Mouse (Mus musculus): ENCODE data around the gene Rab3ip.

Rab3ip gene

GRCm38 (mm10) chr10:116872016-116872410 is 78.6 kb downstream of the Rab3ip start:
- in situ Hi-C loops (cut with MboI; ENCODE audit: low sequenced_read_pairs): no loop called here

GRCm38 (mm10) chr10:116871329-116872015 is 79.1 kb downstream of the Rab3ip start:
- in situ Hi-C loops (cut with MboI; ENCODE audit: low sequenced_read_pairs): no loop called here

- in situ Hi-C loops (cut with MboI; ENCODE audit: low sequenced_read_pairs): no loop called here
Measured at GRCm38 (mm10) chr10:116870819-116871218, 79.8 kb downstream of the Rab3ip start.
